In the genomic region with DNA sequence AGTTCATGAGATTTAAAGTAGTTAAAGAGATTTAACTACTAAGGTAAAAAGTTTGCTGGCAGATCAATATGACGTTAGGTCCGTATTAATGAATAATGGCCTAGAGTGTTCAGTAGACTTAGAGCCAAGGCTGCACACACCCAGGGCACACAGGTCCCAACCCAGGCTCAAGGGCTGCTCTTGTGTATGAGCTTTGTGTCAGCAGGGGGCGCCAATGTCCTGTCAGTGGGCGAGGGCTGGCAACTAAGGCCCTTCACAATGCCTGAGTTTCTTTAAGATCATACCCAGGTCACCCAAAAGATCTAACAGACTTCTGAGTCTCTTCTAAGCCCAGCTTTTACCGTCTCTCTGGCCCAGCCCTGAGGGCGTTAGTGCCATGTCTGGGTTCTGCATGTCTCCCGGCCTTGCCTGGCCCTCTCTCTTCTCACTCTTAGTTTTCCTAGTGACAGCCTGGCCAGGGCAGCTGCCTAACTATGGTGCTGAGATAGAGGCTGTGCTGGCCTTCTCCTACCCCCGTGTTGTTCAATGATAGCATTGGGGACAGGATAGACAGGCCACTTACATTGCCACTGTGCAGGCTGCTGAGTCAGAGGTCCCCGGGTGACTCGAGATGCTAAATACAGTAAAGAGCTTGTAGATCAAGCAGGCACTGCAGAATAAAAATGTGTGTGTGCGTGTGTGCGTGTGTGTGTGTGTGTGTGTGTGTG, we compare ENCODE assay signal across 8 mouse cellular contexts. TPM values are rescaled to one million over a fixed set of nuclear protein-coding genes. Genes with fewer than 3 reads are reported as not detected.
A peak's percentile ranks its signal among the peaks of the same experiment; 100 is the strongest.
DNase-seq lines count a peak whose midpoint lies in the region; ATAC-seq and TF ChIP-seq lines count a peak whose summit lies in the region.

No protein-coding gene starts in this region.

- intact Hi-C loops in heart, postnatal 10 days (cut with DNase I), result loop anchor here (1.0 to 2.0 kb wide), 2 partner anchors 32 to 118 kb away; no protein-coding TSS in a partner anchor

- H3K9me3 ChIP-seq in ES-Bruce4 (replicated peaks; ENCODE audit: control insufficient read depth, insufficient read depth, low read length, poor library complexity, severe bottlenecking), result no peaks in the 10 kb centered on the region
- H3K9me3 ChIP-seq in forebrain, embryonic 13.5 days (replicated peaks), result no peaks in the 10 kb centered on the region

- no peak overlapping the region for H3K27ac ChIP-seq in ES-Bruce4 (ENCODE audit: insufficient read depth, low read length)
- H3K27ac ChIP-seq in forebrain, embryonic 13.5 days, result no peak overlapping the region; the same call in 1 of the 2 replicates

- H3K4me2 ChIP-seq in forebrain, embryonic 13.5 days, result no peak overlapping the region

- peak; percentile 67 for DNase-seq in c-Kit-positive CD71-negative TER-119-negative erythroid progenitor cells, embryonic 14.5 days (ENCODE audit: low read depth)
- peak; percentile 90 to 96 for DNase-seq in heart, postnatal 10 days
- DNase-seq in kidney, postnatal 36 days, result peak; percentile 85 to 96
- peak; percentile 88 for DNase-seq in lung, adult 2 months
- DNase-seq in retina, adult 2 months (ENCODE audit: low read depth, low spot score), result peak; percentile 56
- peak; percentile 66 for DNase-seq in thymus, postnatal 25 days

- H3K4me1 ChIP-seq in ES-Bruce4 (ENCODE audit: control insufficient read depth, insufficient read depth, low read length), result no peaks in the 10 kb centered on the region
- peaks cover 8% of the 10 kb centered on the region for H3K4me1 ChIP-seq in forebrain, embryonic 13.5 days
- H3K4me1 ChIP-seq in lung, adult 2 months (ENCODE audit: control insufficient read depth, insufficient read depth, low read length), result no peaks in the 10 kb centered on the region

- ATAC-seq in forebrain, embryonic 13.5 days, result peak; percentile 78

- no peaks in the 10 kb centered on the region for H3K36me3 ChIP-seq in ES-Bruce4 (ENCODE audit: control insufficient read depth, insufficient read depth, low read length, poor library complexity, severe bottlenecking)
- H3K36me3 ChIP-seq in forebrain, embryonic 13.5 days (ENCODE audit: poor library complexity, severe bottlenecking), result peaks cover 23% of the 10 kb centered on the region

- TF ChIP-seq POLR2A in ES-Bruce4 (IDR thresholded peaks at IDR 0.05; ENCODE audit: insufficient read depth, low read length), result no peak
- no peak for TF ChIP-seq POLR2A in lung, adult 2 months (IDR thresholded peaks at IDR 0.05; ENCODE audit: borderline replicate concordance, extremely low read depth, low read depth, low read length)

- no peak overlapping the region for H3K9ac ChIP-seq in ES-Bruce4 (ENCODE audit: low read depth, poor library complexity, severe bottlenecking)
- no peak overlapping the region for H3K9ac ChIP-seq in forebrain, embryonic 13.5 days

- TF ChIP-seq CTCF in ES-Bruce4 (IDR thresholded peaks at IDR 0.05; ENCODE audit: low read depth, low read length), result peak; percentile 94
- TF ChIP-seq CTCF in lung, adult 2 months (IDR thresholded peaks at IDR 0.05; ENCODE audit: insufficient read depth, low read length), result peak; percentile 94

- H3K27me3 ChIP-seq in ES-Bruce4 (ENCODE audit: control insufficient read depth, insufficient read depth, low read length, poor library complexity, severe bottlenecking), result no peaks in the 10 kb centered on the region
- H3K27me3 ChIP-seq in forebrain, embryonic 13.5 days, result no peaks in the 10 kb centered on the region

- H3K4me3 ChIP-seq in ES-Bruce4 (ENCODE audit: low read depth, low read length), result no peak overlapping the region
- H3K4me3 ChIP-seq in forebrain, embryonic 13.5 days, result no peak overlapping the region
- H3K4me3 ChIP-seq in lung, adult 2 months (replicated peaks; ENCODE audit: extremely low read depth, low read depth, low read length), result no peak overlapping the region

- WGBS in forebrain, embryonic 13.5 days, result 49% methylated on average over 12 of the region's 12 CpGs
- 42% methylated on average over 12 of the region's 12 CpGs for WGBS in lung, adult 2 months

- no peak for TF ChIP-seq EP300 in ES-Bruce4 (IDR thresholded peaks at IDR 0.05; ENCODE audit: insufficient read depth, low read depth, low read length)

RNA-seq across cellular contexts. Expression of gene Serpinh1, which starts 20.1 kb away (rescaled TPM):
- 211 and 229 TPM in 2 replicates for polyA plus RNA-seq in ES-Bruce4 (2011; ENCODE audit: insufficient read depth, insufficient read length, low read depth, missing spikeins)
- polyA plus RNA-seq in forebrain, embryonic 13.5 days (2015; fragmentation: Nextera tagmentation; extraction: Ambion mirVana), result 261 and 291 TPM in 2 replicates
- 100 to 1,000 TPM; 442 to 536 TPM for total RNA-seq in heart, postnatal 10 days (2021)
- 364 and 388 TPM in 2 replicates for polyA plus RNA-seq in lung, adult 2 months (2012; rRNA removed)

RNA-seq across cellular contexts. Expression of gene Gdpd5, which starts 48.3 kb away (rescaled TPM):
- polyA plus RNA-seq in ES-Bruce4 (2011; ENCODE audit: insufficient read depth, insufficient read length, low read depth, missing spikeins), result 5.9 and 8.4 TPM in 2 replicates
- 28.1 and 32.8 TPM in 2 replicates for polyA plus RNA-seq in forebrain, embryonic 13.5 days (2015; fragmentation: Nextera tagmentation; extraction: Ambion mirVana)
- total RNA-seq in heart, postnatal 10 days (2021), result 10 to 100 TPM; 40.9 to 43.1 TPM
- 26.5 and 27.2 TPM in 2 replicates for polyA plus RNA-seq in lung, adult 2 months (2012; rRNA removed)
